Mouse (Mus musculus): ENCODE results near the gene Haus4. TPM values are rescaled to one million over a fixed set of nuclear protein-coding genes. Genes with fewer than 3 reads are reported as not detected.

The Haus4 gene
- 10.3 to 17.1 TPM (median 11.5 TPM) in 4 replicates for total RNA-seq (2023)

DNA sequence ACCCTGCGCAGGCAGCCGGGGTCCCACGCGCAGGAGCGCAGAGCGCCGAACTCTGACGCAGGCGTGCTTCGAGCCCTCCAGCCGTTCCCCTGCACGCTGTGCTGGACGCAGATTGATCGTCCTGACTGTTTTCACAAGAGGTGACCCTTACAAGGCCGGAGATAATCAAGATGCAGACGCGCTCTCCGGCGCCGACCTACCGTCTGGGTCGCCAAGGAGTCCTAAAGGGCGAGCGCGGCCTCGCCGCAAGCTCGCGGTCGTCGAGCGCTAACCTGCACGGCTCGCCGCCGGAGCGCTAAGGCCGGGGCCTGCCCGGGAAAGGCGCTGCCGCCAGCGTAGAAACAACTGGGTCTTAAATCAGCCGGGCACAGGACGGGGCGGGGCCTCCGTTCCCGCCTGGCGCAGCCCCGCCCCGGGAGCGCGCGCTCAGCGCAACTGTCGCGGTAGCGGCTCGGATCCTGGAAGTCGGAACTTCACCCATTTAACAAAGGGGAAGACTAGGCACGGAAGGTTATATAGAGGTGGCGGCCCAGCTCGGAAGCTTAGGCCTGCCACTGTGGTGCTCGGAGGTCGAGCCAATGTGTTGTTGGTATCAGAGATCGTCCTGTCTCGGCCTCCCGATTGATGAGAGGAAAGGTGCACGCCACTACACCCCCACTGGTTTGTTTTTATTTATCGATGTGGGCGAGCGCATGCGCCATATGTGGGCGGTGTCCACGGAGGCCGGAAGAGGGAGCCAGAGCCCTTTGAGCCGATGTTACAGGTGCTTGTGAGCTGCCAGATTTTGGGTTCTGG lies at the start of gene Haus4:
Gene Haus4, minus strand, starts transcription at position 642 of the 795 bp plus-strand sequence.

DNA sequence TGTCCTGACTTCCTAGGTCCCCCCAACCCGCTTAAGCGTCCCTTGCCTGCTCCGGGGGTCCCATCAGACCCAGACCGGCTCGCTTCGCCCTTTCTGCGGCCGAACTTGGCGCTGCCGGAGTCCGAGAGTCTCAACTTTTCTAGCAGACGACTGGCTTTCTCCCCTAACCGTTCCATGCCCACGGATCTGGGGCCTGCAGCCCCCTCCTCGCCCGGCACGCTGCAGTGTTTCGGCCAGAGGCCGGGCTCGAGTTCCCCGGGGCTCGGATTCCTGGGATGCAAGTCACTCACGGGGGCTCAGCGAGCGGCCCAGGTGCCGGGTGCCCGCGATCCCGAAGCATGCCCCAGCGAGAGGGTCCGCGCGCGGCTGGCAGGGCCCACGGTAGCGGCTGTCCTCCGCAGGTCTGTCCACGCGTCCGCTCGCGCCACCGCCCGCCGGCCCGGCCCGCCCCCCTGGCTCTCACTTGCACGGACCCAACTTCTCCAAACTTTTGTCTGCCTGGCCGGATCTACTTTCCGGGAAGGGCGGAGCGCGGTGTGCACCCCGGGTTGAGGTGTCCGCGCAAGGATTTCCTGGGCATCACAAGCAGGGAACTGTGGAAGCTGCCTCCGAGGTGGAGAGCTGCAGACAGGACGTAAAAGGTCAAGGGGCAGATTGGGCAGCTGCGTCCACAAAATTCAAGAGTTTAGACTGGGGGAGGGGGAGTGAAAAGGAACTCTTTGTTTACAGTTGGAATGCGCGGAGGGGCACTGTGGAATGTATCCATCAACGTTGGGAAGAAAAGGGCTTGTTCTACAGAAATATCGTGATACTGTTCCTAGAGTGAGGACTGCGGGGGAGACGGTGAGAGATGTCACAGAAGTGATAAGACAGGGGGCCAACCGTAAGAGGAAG lies 22.9 kb upstream of the Haus4 start, which contains the start of gene Ajuba:
Gene Ajuba, minus strand, starts transcription at position 470 of the 894 bp plus-strand sequence.

Other genes starting within 250 kb of the Haus4 start
- 83.4 to 87.6 TPM (median 84.7 TPM) in 4 replicates for gene Oxa1l, start 193.8 kb downstream of the Haus4 start, total RNA-seq (2023)
- 6.0 to 8.3 TPM (median 7.2 TPM) in 4 replicates for gene Slc7a7, start 136.8 kb downstream of the Haus4 start, total RNA-seq (2023)
- gene Mrpl52, start 127.7 kb downstream of the Haus4 start, total RNA-seq (2023), result 80.8 to 114 TPM (median 85.8 TPM) in 4 replicates
- 0.47 to 0.92 TPM (median 0.78 TPM) in 4 replicates for gene Mmp14, start 123.0 kb downstream of the Haus4 start, total RNA-seq (2023)
- 174 to 205 TPM (median 187 TPM) in 4 replicates for gene Lrp10, start 90.5 kb downstream of the Haus4 start, total RNA-seq (2023)
- 0.63 to 3.1 TPM (median 1.5 TPM) in 4 replicates for gene Rem2, start 78.5 kb downstream of the Haus4 start, total RNA-seq (2023)
- gene Prmt5, start 37.1 kb downstream of the Haus4 start, total RNA-seq (2023), result 29.1 to 35.7 TPM (median 32.6 TPM) in 4 replicates
- 0.17 to 0.22 TPM in 2 of 4 replicates, not detected in the others for gene Ajuba, start 22.9 kb upstream of the Haus4 start, total RNA-seq (2023)
- 4.6 to 9.6 TPM (median 5.2 TPM) in 4 replicates for gene 4931414P19Rik, start 51.4 kb upstream of the Haus4 start, total RNA-seq (2023)
- gene Psmb5, start 63.4 kb upstream of the Haus4 start, total RNA-seq (2023), result 50.0 to 57.9 TPM (median 52.8 TPM) in 4 replicates
- not detected in 4 replicates for gene Psmb11, start 66.8 kb upstream of the Haus4 start, total RNA-seq (2023)
- gene Gm17606, start 86.3 kb upstream of the Haus4 start, total RNA-seq (2023), result not detected in 4 replicates
- gene Cdh24, start 86.7 kb upstream of the Haus4 start, total RNA-seq (2023), result 2.9 to 5.7 TPM (median 3.5 TPM) in 4 replicates
- 28.7 to 31.2 TPM (median 29.6 TPM) in 4 replicates for gene 1700123O20Rik, start 131.6 kb upstream of the Haus4 start, total RNA-seq (2023)
- 517 to 556 TPM (median 537 TPM) in 4 replicates for gene Acin1, start 132.3 kb upstream of the Haus4 start, total RNA-seq (2023)
- not detected in 4 replicates for gene Gm29776, start 144.2 kb upstream of the Haus4 start, total RNA-seq (2023)
- gene Cebpe, start 157.6 kb upstream of the Haus4 start, total RNA-seq (2023), result not detected in 4 replicates
- gene Slc7a8, start 227.3 kb upstream of the Haus4 start, total RNA-seq (2023), result 0.23 to 0.75 TPM (median 0.39 TPM) in 4 replicates

Measured in B cell, adult 62 days (primary cell).